In the genomic region with DNA sequence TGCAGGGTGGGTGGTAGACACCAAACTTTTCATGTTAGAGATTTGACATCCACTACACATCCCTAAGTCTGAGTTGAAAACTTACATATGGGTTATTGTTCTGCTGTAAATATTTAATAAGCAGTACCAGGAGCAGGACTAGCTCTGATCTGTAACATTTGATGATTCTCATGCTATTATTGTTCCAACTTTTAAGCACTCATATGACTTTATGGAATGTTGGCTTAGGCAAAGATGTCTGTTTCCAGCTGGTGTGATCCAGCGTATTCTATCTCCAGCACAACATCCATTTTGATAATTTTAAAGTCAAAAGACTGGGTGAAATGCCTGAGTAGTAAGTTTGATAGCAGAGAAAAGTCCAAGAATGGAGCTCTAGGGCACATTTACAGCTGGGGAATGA, we compare ENCODE assay signal across 14 mouse cellular contexts.
"Had no signal": no experiment of that assay in that cellular context is flagged by ENCODE, and none has a peak within 500 bp of the region (broad histone marks: within the 10 kb centered on the region; RNA-seq: fewer than 3 reads in every experiment).

No protein-coding gene starts in this region.

- H3K36me3 ChIP-seq: hindbrain, embryonic 15.5 days; kidney, embryonic 15.5 days had no signal

- H3K27ac ChIP-seq: hindbrain, embryonic 15.5 days; kidney, embryonic 15.5 days; limb, embryonic 13.5 days; liver, embryonic 14.5 days; midbrain, embryonic 10.5 days; neural tube, embryonic 15.5 days had no signal

- ATAC-seq: inflammation-experienced regulatory T-cells, adult 6 months had no signal

- H3K9me3 ChIP-seq: hindbrain, embryonic 15.5 days; kidney, embryonic 15.5 days; limb, embryonic 13.5 days; midbrain, embryonic 10.5 days; neural tube, embryonic 15.5 days had no signal

- H3K4me2 ChIP-seq: hindbrain, embryonic 15.5 days; kidney, embryonic 15.5 days; limb, embryonic 13.5 days; neural tube, embryonic 15.5 days had no signal

- H3K9ac ChIP-seq: hindbrain, embryonic 15.5 days; kidney, embryonic 15.5 days; limb, embryonic 13.5 days; liver, embryonic 14.5 days; neural tube, embryonic 15.5 days had no signal

- H3K4me3 ChIP-seq: hindbrain, embryonic 15.5 days; kidney, embryonic 15.5 days; limb, embryonic 13.5 days; midbrain, embryonic 10.5 days; myocyte; neural tube, embryonic 15.5 days had no signal

- H3K4me1 ChIP-seq: hindbrain, embryonic 15.5 days; kidney, embryonic 15.5 days; neural tube, embryonic 15.5 days had no signal

- DNase-seq: kidney, adult 2 months; left cerebral cortex, postnatal 4 days; midbrain, embryonic 14.5 days; right cerebral cortex, adult 18-20 months; right cerebral cortex, postnatal 25 days; thymus, postnatal 36 days had no signal

- H3K27me3 ChIP-seq: hindbrain, embryonic 15.5 days; kidney, embryonic 15.5 days; limb, embryonic 13.5 days; neural tube, embryonic 15.5 days had no signal
